Comparison of ENCODE assay signal across 15 mouse cellular contexts in genomic region chr5:134769181-134769580, GRCm38 (mm10). TPM values are rescaled to one million over a fixed set of nuclear protein-coding genes. Genes with fewer than 3 reads are reported as not detected.
A peak's percentile ranks its signal among the peaks of the same experiment; 100 is the strongest.
DNase-seq lines count a peak whose midpoint lies in the region; ATAC-seq and TF ChIP-seq lines count a peak whose summit lies in the region.
"Had no signal": no experiment of that assay in that cellular context is flagged by ENCODE, and none has a peak within 500 bp of the region (broad histone marks: within the 10 kb centered on the region; RNA-seq: fewer than 3 reads in every experiment).

No protein-coding gene starts in this region.

- no peak for TF ChIP-seq CTCF in intestine, postnatal 0 days (IDR thresholded peaks at IDR 0.05; ENCODE audit: low read depth)

- H3K9me3 ChIP-seq in intestine, postnatal 0 days (ENCODE audit: control insufficient read depth), result no peaks in the 10 kb centered on the region
- H3K9me3 ChIP-seq in intestine, embryonic 16.5 days (ENCODE audit: control insufficient read depth, low read length), result no peaks in the 10 kb centered on the region
- H3K9me3 ChIP-seq: embryonic facial prominence, embryonic 10.5 days; hindbrain, embryonic 10.5 days; liver, embryonic 12.5 days had no signal

- WGBS in intestine, postnatal 0 days, result 39% methylated on average over 7 of the region's 7 CpGs
- WGBS in intestine, embryonic 16.5 days, result 55% methylated on average over 7 of the region's 7 CpGs

- H3K4me3 ChIP-seq in intestine, postnatal 0 days (ENCODE audit: low read depth, low read length), result no peak overlapping the region
- H3K4me3 ChIP-seq in intestine, embryonic 16.5 days (ENCODE audit: low read length), result no peak overlapping the region
- H3K4me3 ChIP-seq: embryonic facial prominence, embryonic 10.5 days; hindbrain, embryonic 10.5 days; liver, embryonic 12.5 days had no signal

- intact Hi-C loops in heart, postnatal 25 days (cut with DNase I), result no loop called here

- no peak overlapping the region for H3K27ac ChIP-seq in intestine, postnatal 0 days (ENCODE audit: low read depth, low read length)
- H3K27ac ChIP-seq in intestine, embryonic 16.5 days (ENCODE audit: low read length), result no peak overlapping the region
- H3K27ac ChIP-seq: embryonic facial prominence, embryonic 10.5 days; hindbrain, embryonic 10.5 days; liver, embryonic 12.5 days had no signal

- H3K27me3 ChIP-seq in intestine, postnatal 0 days (replicated peaks; ENCODE audit: control insufficient read depth, insufficient read depth, low read length), result no peaks in the 10 kb centered on the region
- no peaks in the 10 kb centered on the region for H3K27me3 ChIP-seq in intestine, embryonic 16.5 days (replicated peaks; ENCODE audit: control insufficient read depth, insufficient read depth, low read length)
- H3K27me3 ChIP-seq: liver, embryonic 12.5 days had no signal

- ATAC-seq in intestine, postnatal 0 days, result 0 out of 2 replicates have a peak, but pooled peaks have one; percentile 22
- ATAC-seq in intestine, embryonic 16.5 days, result no peak
- ATAC-seq in megakaryocyte, adult 5-6 weeks (ENCODE audit: poor library complexity, severe bottlenecking), result peak; percentile 33; the same call in 1 of the 2 replicates
- ATAC-seq: inflammation-experienced regulatory T-cells, adult 6 months; liver, embryonic 12.5 days had no signal

- H3K4me2 ChIP-seq in intestine, postnatal 0 days (replicated peaks; ENCODE audit: low read depth), result no peak overlapping the region
- no peak overlapping the region for H3K4me2 ChIP-seq in intestine, embryonic 16.5 days (ENCODE audit: low read depth, low read length)
- H3K4me2 ChIP-seq: liver, embryonic 12.5 days had no signal

- no peaks in the 10 kb centered on the region for H3K4me1 ChIP-seq in intestine, postnatal 0 days (replicated peaks; ENCODE audit: control insufficient read depth, insufficient read depth, low read length)
- H3K4me1 ChIP-seq in intestine, embryonic 16.5 days (ENCODE audit: control insufficient read depth, insufficient read depth, low read length), result no peaks in the 10 kb centered on the region
- H3K4me1 ChIP-seq: hindbrain, embryonic 10.5 days; liver, embryonic 12.5 days had no signal

- no peaks in the 10 kb centered on the region for H3K36me3 ChIP-seq in intestine, postnatal 0 days (ENCODE audit: control insufficient read depth, insufficient read depth)
- H3K36me3 ChIP-seq in intestine, embryonic 16.5 days (ENCODE audit: control insufficient read depth, insufficient read depth, low read length), result no peaks in the 10 kb centered on the region
- H3K36me3 ChIP-seq: embryonic facial prominence, embryonic 10.5 days; hindbrain, embryonic 10.5 days; liver, embryonic 12.5 days had no signal

- no peak overlapping the region for H3K9ac ChIP-seq in intestine, postnatal 0 days (ENCODE audit: low read depth, low read length)
- H3K9ac ChIP-seq in intestine, embryonic 16.5 days (ENCODE audit: low read depth, low read length), result no peak overlapping the region
- H3K9ac ChIP-seq: liver, embryonic 12.5 days had no signal

- DNase-seq in adrenal gland, postnatal 36 days, result peak; percentile 47 to 62
- DNase-seq in heart, postnatal 25 days (ENCODE audit: low spot score), result peak; percentile 36
- DNase-seq in cerebellum, adult 9-10 months, result no peak
- no peak for DNase-seq in Muller cell, postnatal 12 days (ENCODE audit: inconsistent ontology term)
- DNase-seq in frontal cortex, postnatal 25 days (ENCODE audit: low spot score in 2 of 2), result no peak
- DNase-seq: cerebellum, adult 11-12 months; gastrocnemius, postnatal 25 days had no signal

RNA-seq across cellular contexts. Expression of gene Eln, which starts 22.1 kb away (rescaled TPM):
- 72.4 and 81.9 TPM in 2 replicates for polyA plus RNA-seq in intestine, postnatal 0 days (2015; fragmentation: Nextera tagmentation; extraction: Ambion mirVana)
- 50.5 and 65.8 TPM in 2 replicates for polyA plus RNA-seq in intestine, embryonic 16.5 days (2015; fragmentation: Nextera tagmentation; extraction: Ambion mirVana)
- 10 to 100 TPM; 20.4 to 51.7 TPM for total RNA-seq in adrenal gland, postnatal 36 days (2021)
- 100 to 1,000 TPM; 147 to 183 TPM for total RNA-seq in heart, postnatal 25 days (2021)
- not detected in 2 replicates for total RNA-seq in megakaryocyte, adult 5-6 weeks (2015)
- not detected in 2 replicates for total RNA-seq in megakaryocyte, adult 5-6 weeks (2017)
- total RNA-seq: megakaryocyte-erythroid progenitor cell, adult 5-6 weeks had no signal

Comparison
In these comparisons a context has a peak if more than half of its experiments do, and no peak if none do; other contexts are left out.
1. DNase-seq: peak in adrenal gland, postnatal 36 days (2 of 2) and heart, postnatal 25 days (single experiment); none in cerebellum, adult 9-10 months (single experiment), Muller cell, postnatal 12 days (single experiment) and frontal cortex, postnatal 25 days (0 of 2).
2. RNA of gene Eln, which starts 22.1 kb away (total RNA-seq): 147 to 183 TPM in heart, postnatal 25 days and 20.4 to 51.7 TPM in adrenal gland, postnatal 36 days; not detected in megakaryocyte, adult 5-6 weeks; every median in the first group is over 10 times any median in the second.